Mouse (Mus musculus) liver, embryonic 14.5 days (tissue): Measurements from ENCODE around the gene Shisa3.

ENCODE experiments used
- CTCF ChIP-seq: IDR thresholded peaks from 2 replicates; pipeline ENCODE4 v1.5.1; 2016; ENCODE audit warnings: antibody characterized with exemption, low read depth, control low read depth
- EP300 ChIP-seq: IDR thresholded peaks from 2 replicates; pipeline ENCODE4 v1.6.1; 2016; ENCODE audit warnings: antibody characterized with exemption, low read depth

GRCm38 (mm10) chr5:67633831-67634268, 26.2 kb downstream of the Shisa3 start:
- TF ChIP-seq EP300, result no peak
- TF ChIP-seq CTCF, result no peak
